Mouse (Mus musculus) olfactory bulb, adult 2 months (tissue): ENCODE measurements around the gene Cd99l2. TPM values are rescaled to one million over a fixed set of nuclear protein-coding genes. Genes with fewer than 3 reads are reported as not detected.

Experiments used
- H3K27ac ChIP-seq: fragments of 200-500 bp; 2 replicates; pipeline ENCODE4 v1.5.1; 2012; ENCODE audit warnings: low read depth, low read length; ENCODE audit not compliant: insufficient read depth
- H3K4me1 ChIP-seq: fragments of 200-500 bp; 2 replicates; pipeline ENCODE4 v1.6.1; 2012; ENCODE audit warnings: low read length; ENCODE audit not compliant: control insufficient read depth, insufficient read depth
- H3K4me3 ChIP-seq: fragments of 200-500 bp; 2 replicates; pipeline ENCODE4 v1.5.1; 2012; ENCODE audit warnings: mild to moderate bottlenecking, low read depth, low read length, moderate library complexity; ENCODE audit not compliant: insufficient read depth
- CTCF ChIP-seq: fragments of 200-500 bp; IDR thresholded peaks from 2 replicates; pipeline ENCODE4 v1.5.1; 2012; ENCODE audit warnings: low read depth, mild to moderate bottlenecking, low read length, moderate library complexity; ENCODE audit not compliant: insufficient read depth
- POLR2A ChIP-seq: fragments of 200-500 bp; IDR thresholded peaks from 2 replicates; pipeline ENCODE4 v1.6.1; 2012; ENCODE audit warnings: mild to moderate bottlenecking, low read depth, low read length, moderate library complexity; ENCODE audit not compliant: insufficient read depth
- WGBS: fragments of 180-500 bp; shearing (Covaris S2); methylation state at CpG from one replicate; pipeline ENCODE4 v1.1.7; 2018; 5-methylcytosine and 5-hydroxymethylcytosine counted together
- polyA plus RNA-seq: library from polyadenylated mRNA; stranded (reverse); fragments of >200 nt; gene quantifications from 2 replicates; pipeline ENCODE4 v1.2.4, GENCODE M21; 2012; ENCODE audit warnings: low replicate concordance; ENCODE audit not compliant: missing spikeins, insufficient read depth, insufficient read length

The Cd99l2 gene
- polyA plus RNA-seq, 1 experiment: not detected

DNA sequence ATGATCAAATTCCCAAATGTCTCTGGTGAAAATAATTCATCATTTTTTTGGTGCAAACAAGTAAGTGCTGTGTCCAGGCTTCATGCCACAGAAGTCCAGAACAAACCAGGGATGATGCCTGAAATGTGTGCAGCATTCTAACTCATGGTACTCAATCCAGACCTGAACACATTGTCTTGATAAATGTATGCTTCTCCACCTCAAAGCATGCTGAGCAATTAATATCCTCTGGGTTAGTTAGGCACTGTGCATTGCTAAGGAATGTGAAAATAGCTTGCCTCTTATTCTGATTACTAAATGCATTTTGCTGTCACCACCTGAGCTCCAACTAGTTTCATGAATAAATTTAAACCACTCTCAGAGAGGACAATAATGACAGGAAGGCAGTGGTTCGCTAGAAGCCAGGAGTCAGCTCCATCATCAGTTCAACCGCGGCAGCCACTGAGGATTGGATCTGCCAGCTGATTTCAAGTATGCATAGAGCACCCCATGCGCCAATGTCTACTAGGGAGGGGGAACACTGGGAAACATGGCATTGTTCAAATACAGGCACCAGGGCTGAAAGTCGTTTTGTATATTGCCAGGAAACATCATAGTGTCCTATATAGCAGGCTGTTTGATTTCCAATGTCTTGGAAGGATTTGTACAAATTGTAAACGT, 36.4 kb downstream of the Cd99l2 start:
- WGBS: 69% methylated on average over 6 of the region's 6 CpGs
- Histone ChIP-seq H3K4me1 (no peaks in the 10 kb centered on the region), H3K4me3 (no peak overlapping the region), H3K27ac (no peak overlapping the region)
- TF ChIP-seq CTCF: no peak
- no peak for TF ChIP-seq POLR2A

DNA sequence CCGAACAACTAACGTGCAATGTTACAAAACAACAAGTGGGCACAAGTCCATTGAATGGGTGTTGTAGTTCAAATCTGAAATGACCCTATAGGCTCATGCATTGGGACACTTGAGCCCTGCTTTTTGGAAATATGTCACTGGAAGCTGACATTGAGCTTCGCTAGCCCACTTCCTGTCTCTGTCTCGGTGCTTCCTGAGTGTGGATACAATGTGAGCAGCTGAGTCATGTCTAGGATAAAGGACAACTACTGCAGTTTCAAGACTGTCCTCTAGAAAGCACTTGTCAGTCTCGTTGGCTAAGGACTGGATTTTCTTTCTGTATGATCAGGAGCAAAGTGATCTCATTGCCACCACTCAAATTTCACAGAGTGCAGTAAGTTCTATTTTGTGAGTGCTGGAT, 49.7 kb downstream of the Cd99l2 start:
- Histone ChIP-seq H3K4me1 (no peaks in the 10 kb centered on the region), H3K27ac (no peak overlapping the region), H3K4me3 (no peak overlapping the region)
- 84% methylated on average over 5 of the region's 5 CpGs for WGBS
- TF ChIP-seq CTCF (no peak), POLR2A (no peak)

GRCm38 (mm10) chrX:71439473-71439872, 53.2 kb downstream of the Cd99l2 start:
- no peak for TF ChIP-seq CTCF
- no peak for TF ChIP-seq POLR2A
- no peak overlapping the region for H3K4me3 ChIP-seq
- H3K27ac ChIP-seq: no peak overlapping the region
- WGBS: 90% methylated on average over 6 of the region's 6 CpGs
- H3K4me1 ChIP-seq: no peaks in the 10 kb centered on the region

DNA sequence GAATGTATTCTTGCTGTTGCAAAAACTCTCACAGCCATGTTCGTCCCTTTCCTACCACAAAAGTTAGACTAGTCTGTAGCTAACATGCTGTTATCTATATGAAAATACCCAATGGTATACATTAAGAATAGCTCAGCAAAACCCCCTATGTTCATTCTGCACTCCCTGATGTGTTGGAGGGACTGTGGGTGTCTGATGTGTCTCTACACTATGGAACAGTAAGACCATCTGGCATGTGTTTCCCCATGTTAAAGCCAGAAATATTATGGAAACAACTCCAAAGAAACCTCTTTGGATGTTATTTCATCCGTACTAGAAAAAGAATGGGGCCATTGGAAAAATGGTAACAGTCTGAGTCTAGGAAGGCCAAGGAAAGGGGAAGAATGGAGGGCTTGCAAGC, 57.1 kb downstream of the Cd99l2 start:
- no peak overlapping the region for H3K4me3 ChIP-seq
- WGBS: 75% methylated on average over 2 of the region's 2 CpGs
- H3K27ac ChIP-seq: no peak overlapping the region
- TF ChIP-seq POLR2A: no peak
- TF ChIP-seq CTCF: no peak
- H3K4me1 ChIP-seq: no peaks in the 10 kb centered on the region

GRCm38 (mm10) chrX:71434860-71435259, 57.8 kb downstream of the Cd99l2 start:
- TF ChIP-seq CTCF (no peak), POLR2A (no peak)
- H3K27ac ChIP-seq: no peak overlapping the region
- H3K4me3 ChIP-seq: no peak overlapping the region
- 44% methylated on average over 8 of the region's 8 CpGs for WGBS
- H3K4me1 ChIP-seq: no peaks in the 10 kb centered on the region

GRCm38 (mm10) chrX:71434448-71434847, 58.2 kb downstream of the Cd99l2 start:
- Histone ChIP-seq H3K27ac (no peak overlapping the region), H3K4me3 (no peak overlapping the region), H3K4me1 (no peaks in the 10 kb centered on the region)
- TF ChIP-seq POLR2A: no peak
- no peak for TF ChIP-seq CTCF
- 58% methylated on average over 1 of the region's 1 CpGs for WGBS

DNA sequence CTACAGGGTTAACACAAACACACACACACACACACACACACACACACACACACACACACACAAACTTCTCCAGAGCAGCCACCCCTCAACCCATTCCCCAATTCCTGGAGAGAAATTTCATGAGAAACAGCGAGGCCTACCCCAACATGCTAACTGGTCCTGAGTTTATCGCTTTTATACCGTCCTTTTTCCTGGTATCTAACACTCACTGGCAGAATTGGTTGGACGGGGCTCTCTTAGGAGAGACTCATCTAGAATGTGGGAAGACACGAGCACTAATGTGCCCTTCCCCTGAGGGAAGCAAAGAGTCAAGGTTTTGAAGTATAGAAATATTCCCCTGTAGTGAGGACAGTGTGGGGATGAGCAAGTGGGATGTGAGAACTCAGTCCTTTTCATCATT, 61.7 kb downstream of the Cd99l2 start:
- peaks cover 4% of the 10 kb centered on the region; the same call in 1 of the 2 replicates for H3K4me1 ChIP-seq
- no peak overlapping the region for H3K27ac ChIP-seq
- no peak overlapping the region for H3K4me3 ChIP-seq
- WGBS: 90% methylated on average over 5 of the region's 5 CpGs
- TF ChIP-seq POLR2A (no peak), CTCF (no peak)

- Histone ChIP-seq H3K4me3 (no peak overlapping the region), H3K4me1 (peaks cover 5% of the 10 kb centered on the region; the same call in 1 of the 2 replicates), H3K27ac (no peak overlapping the region)
- TF ChIP-seq POLR2A: no peak
- TF ChIP-seq CTCF: no peak
These were observed 65.2 kb downstream of the Cd99l2 start for GRCm38 (mm10) chrX:71427491-71427890.

DNA sequence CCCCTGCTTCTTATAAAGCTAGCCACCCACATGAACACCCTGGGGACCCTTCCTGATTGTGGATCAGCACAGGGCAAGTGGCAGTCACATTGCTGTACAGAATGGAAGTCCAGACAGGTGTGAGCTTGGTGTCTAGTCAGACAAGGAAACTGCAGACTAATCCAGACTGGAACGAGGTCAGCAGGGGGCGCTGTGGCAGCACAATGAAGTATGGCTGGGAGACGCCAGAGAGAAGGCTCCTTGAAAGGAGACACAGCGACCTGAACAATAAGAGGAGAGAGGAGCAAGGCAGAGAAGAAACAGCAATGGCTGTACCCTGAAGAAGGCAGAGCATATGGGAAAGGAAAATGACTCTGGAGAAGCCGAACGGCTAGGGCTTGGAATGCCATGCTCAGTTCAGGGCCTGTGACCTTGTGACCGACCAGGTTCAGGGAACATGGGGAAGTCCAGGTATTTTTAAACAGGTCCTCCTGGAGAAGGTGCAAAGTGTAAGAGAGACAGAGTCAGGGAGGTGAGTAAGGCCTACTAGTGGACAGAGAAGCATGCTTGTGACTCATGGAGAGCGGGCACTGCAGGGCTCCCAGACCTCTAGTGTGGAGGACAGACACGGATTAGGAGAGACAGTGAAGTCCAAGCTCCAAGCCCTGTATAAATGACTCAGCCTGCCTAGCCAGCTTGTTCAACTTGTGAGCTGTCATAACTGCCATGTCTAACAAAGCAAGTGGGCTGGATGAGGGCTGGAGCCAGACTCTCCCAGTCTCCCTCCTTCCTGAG, 66.7 kb downstream of the Cd99l2 start:
- Histone ChIP-seq H3K27ac (no peak overlapping the region), H3K4me1 (peaks cover 5% of the 10 kb centered on the region; the same call in 1 of the 2 replicates), H3K4me3 (no peak overlapping the region)
- TF ChIP-seq POLR2A: no peak
- TF ChIP-seq CTCF: peak; percentile 34; the same call in 1 of the 2 replicates
- WGBS: 43% methylated on average over 9 of the region's 9 CpGs

GRCm38 (mm10) chrX:71424852-71425251, 67.8 kb downstream of the Cd99l2 start:
- Histone ChIP-seq H3K4me3 (no peak overlapping the region), H3K4me1 (peaks cover 5% of the 10 kb centered on the region; the same call in 1 of the 2 replicates), H3K27ac (no peak overlapping the region)
- 82% methylated on average over 1 of the region's 1 CpGs for WGBS
- TF ChIP-seq CTCF: no peak
- TF ChIP-seq POLR2A: no peak
